ENCODE assay signal across 8 mouse cellular contexts in genomic region chr10:118868601-118869590, GRCm38 (mm10). TPM values are rescaled to one million over a fixed set of nuclear protein-coding genes. Genes with fewer than 3 reads are reported as not detected.
A peak's percentile ranks its signal among the peaks of the same experiment; 100 is the strongest.
DNase-seq lines count a peak whose midpoint lies in the region; ATAC-seq and TF ChIP-seq lines count a peak whose summit lies in the region.

No protein-coding gene starts in this region.

- CTCF ChIA-PET in Patski (lab: Charles Lee): interaction anchor here (0.8 kb wide), 2 partner anchors 17 to 64 kb away, joined by 3 read pairs; no protein-coding TSS in a partner anchor

- H3K4me3 ChIP-seq in hindbrain, embryonic 14.5 days (replicated peaks; ENCODE audit: low read length): peak overlapping the region; percentile 98

- in situ Hi-C loops in Patski (cut with MboI; ENCODE audit: low pct_unique_long_range_greater_than_20kb): loop anchor here (25.0 kb wide), 2 partner anchors 368 to 707 kb away; partner anchors contain the start of gene Cand1

- no peaks in the 10 kb centered on the region for H3K27me3 ChIP-seq in Patski
- H3K27me3 ChIP-seq in hindbrain, embryonic 14.5 days (ENCODE audit: control insufficient read depth, insufficient read depth, low read length): no peaks in the 10 kb centered on the region

- no peak for TF ChIP-seq CTCF in Patski (IDR thresholded peaks at IDR 0.05)

- peaks cover 31% of the 10 kb centered on the region for H3K4me1 ChIP-seq in hindbrain, embryonic 14.5 days (replicated peaks; ENCODE audit: control insufficient read depth, insufficient read depth, low read length)

- H3K9me3 ChIP-seq in hindbrain, embryonic 14.5 days (ENCODE audit: control insufficient read depth, low read length): no peaks in the 10 kb centered on the region

- no peak for DNase-seq in Patski (ENCODE audit: low read depth, low spot score)
- peak; percentile 63 for DNase-seq in cerebellum, adult 9-11 months
- peak; percentile 69 to 71 for DNase-seq in frontal cortex, postnatal 36 days (ENCODE audit: low spot score in 2 of 2)
- peak; percentile 85 for DNase-seq in hindbrain, embryonic 14.5 days (ENCODE audit: low spot score)
- peak; percentile 73 to 86 for DNase-seq in left cerebral cortex, adult 18-20 months (ENCODE audit: low spot score in 2 of 2)
- peak; percentile 87 to 89 for DNase-seq in lung, postnatal 4 days
- DNase-seq in retina, postnatal 1 day: peak; percentile 95
- peak; percentile 95 for DNase-seq in thymus, postnatal 4 days

- peak overlapping the region; percentile 98 for H3K4me2 ChIP-seq in hindbrain, embryonic 14.5 days (replicated peaks)

- H3K9ac ChIP-seq in hindbrain, embryonic 14.5 days: peak overlapping the region; percentile 98

- no peaks in the 10 kb centered on the region for H3K36me3 ChIP-seq in hindbrain, embryonic 14.5 days (replicated peaks; ENCODE audit: control insufficient read depth, insufficient read depth)

- WGBS in hindbrain, embryonic 14.5 days: under 1% methylated on average over 74 of the region's 130 CpGs

- POLR2A ChIA-PET in Patski (lab: Charles Lee): no interaction called here

- ATAC-seq in Patski: peak; percentile 49
- peak; percentile 84 for ATAC-seq in hindbrain, embryonic 14.5 days (ENCODE audit: low FRiP score)

- H3K27ac ChIP-seq in hindbrain, embryonic 14.5 days: peak overlapping the region; percentile 91

RNA-seq across cellular contexts. Expression of gene Dyrk2, which starts 1.1 kb away (rescaled TPM):
- 19.7 TPM for polyA plus RNA-seq in Patski (2021)
- 14.6 and 16.0 TPM in 2 replicates for polyA plus RNA-seq in hindbrain, embryonic 14.5 days (2014; fragmentation: Nextera tagmentation; extraction: Ambion mirVana)
- 10 to 100 TPM; 42.6 to 44.1 TPM for total RNA-seq in left cerebral cortex, adult 18-20 months (2021)
